ENCODE assay signal across 8 mouse cellular contexts in genomic region chr6:52861186-52861820, GRCm38 (mm10).
DNase-seq lines count a peak whose midpoint lies in the region; ATAC-seq and TF ChIP-seq lines count a peak whose summit lies in the region.

No protein-coding gene starts in this region.

- no peak overlapping the region for H3K27ac ChIP-seq in layer of hippocampus, adult 2 months
- H3K27ac ChIP-seq in neural tube, embryonic 15.5 days (replicated peaks) = peak overlapping the region; percentile 67

- no peaks in the 10 kb centered on the region for H3K36me3 ChIP-seq in neural tube, embryonic 15.5 days

- H3K9me3 ChIP-seq in neural tube, embryonic 15.5 days (replicated peaks) = no peaks in the 10 kb centered on the region

- no peak overlapping the region for H3K9ac ChIP-seq in neural tube, embryonic 15.5 days (replicated peaks)

- no peak overlapping the region for H3K4me2 ChIP-seq in neural tube, embryonic 15.5 days

- no peak overlapping the region for H3K4me3 ChIP-seq in layer of hippocampus, adult 2 months
- H3K4me3 ChIP-seq in neural tube, embryonic 15.5 days (replicated peaks) = no peak overlapping the region

- H3K4me1 ChIP-seq in neural tube, embryonic 15.5 days = peaks cover 66% of the 10 kb centered on the region

- WGBS in neural tube, embryonic 15.5 days = 28% methylated on average over 9 of the region's 9 CpGs

- TF ChIP-seq CTCF in layer of hippocampus, adult 2 months (conservative IDR thresholded peaks at IDR 0.05) = no peak

- no peaks in the 10 kb centered on the region for H3K27me3 ChIP-seq in neural tube, embryonic 15.5 days (replicated peaks)

- ATAC-seq in frontal cortex, adult (ENCODE audit: low TSS enrichment) = peak; percentile 55
- ATAC-seq in neural tube, embryonic 15.5 days (ENCODE audit: low FRiP score) = peak; percentile 29

- no peak for DNase-seq in frontal cortex, postnatal 14 days (ENCODE audit: low spot score in 2 of 2)
- DNase-seq in 3T3-L1 (ENCODE audit: low read depth, low spot score) = peak; percentile 29
- DNase-seq in cerebellum, postnatal 10 days = peak; percentile 79 to 91
- DNase-seq in layer of hippocampus, adult 2 months (ENCODE audit: low spot score in 2 of 2) = peak; percentile 26 to 53
- DNase-seq in frontal cortex, postnatal 25 days (ENCODE audit: low spot score in 2 of 2) = no peak
- no peak for DNase-seq in thymus, postnatal 14 days

Comparison
In these comparisons a context has a peak if more than half of its experiments do, and no peak if none do; other contexts are left out.
1. DNase-seq: peak in 3T3-L1 (single experiment), cerebellum, postnatal 10 days (2 of 2) and layer of hippocampus, adult 2 months (2 of 2); none in frontal cortex, postnatal 14 days (0 of 2), frontal cortex, postnatal 25 days (0 of 2) and thymus, postnatal 14 days (single experiment).